Mouse (Mus musculus) activated CD4-positive, CD25-positive, alpha-beta regulatory T cell (primary cell): ENCODE measurements around the gene Cavin3. TPM values are rescaled to one million over a fixed set of nuclear protein-coding genes. Genes with fewer than 3 reads are reported as not detected.

ENCODE experiments used
- polyA plus RNA-seq, 2 experiments: library from polyadenylated mRNA; unstranded; fragments of 100-300 nt; shearing (Covaris generic); gene quantifications; one replicate each; pipeline ENCODE4 v1.2.1; 2017

Gene Cavin3
- polyA plus RNA-seq, result under 1 TPM in 1 of 2 experiments, not detected in 1; 0.31 TPM

GRCm38 (mm10) chr7:105481505-105482411, at the start of gene Cavin3:
Gene Cavin3, minus strand, starts transcription at chr7:105482300.

Other genes starting within 250 kb of the Cavin3 start
- gene Olfr688, start 194.2 kb downstream of the Cavin3 start, polyA plus RNA-seq, result not detected
- under 1 TPM in 1 of 2 experiments, not detected in 1; 0.02 TPM for gene Olfr689, start 171.1 kb downstream of the Cavin3 start, polyA plus RNA-seq
- gene Olfr690, start 148.2 kb downstream of the Cavin3 start, polyA plus RNA-seq, result under 1 TPM in 1 of 2 experiments, not detected in 1; 0.09 TPM
- not detected for gene Olfr691, start 140.0 kb downstream of the Cavin3 start, polyA plus RNA-seq
- gene Olfr692, start 114.1 kb downstream of the Cavin3 start, polyA plus RNA-seq, result not detected
- gene Gm5901, start 107.3 kb downstream of the Cavin3 start, polyA plus RNA-seq, result not detected
- 10 to 100 TPM; 18.2 to 23.4 TPM for gene Fam160a2, start 82.2 kb downstream of the Cavin3 start, polyA plus RNA-seq
- not detected for gene Cnga4, start 77.7 kb downstream of the Cavin3 start, polyA plus RNA-seq
- gene Cckbr, start 56.6 kb downstream of the Cavin3 start, polyA plus RNA-seq, result not detected
- gene Smpd1, start 72.1 kb upstream of the Cavin3 start, polyA plus RNA-seq, result 10 to 100 TPM; 31.7 to 63.8 TPM
- 1 to 10 TPM; 1.8 to 10.0 TPM for gene Apbb1, start 99.4 kb upstream of the Cavin3 start, polyA plus RNA-seq
- gene Hpx, start 117.8 kb upstream of the Cavin3 start, polyA plus RNA-seq, result under 1 TPM; 0.21 to 0.29 TPM
- gene Trim3, start 151.3 kb upstream of the Cavin3 start, polyA plus RNA-seq, result 1 to 10 TPM; 6.8 to 8.5 TPM
- 100 to 1,000 TPM; 220 to 263 TPM for gene Timm10b, start 157.8 kb upstream of the Cavin3 start, polyA plus RNA-seq
- 10 to 100 TPM; 19.6 to 26.2 TPM for gene Arfip2, start 158.1 kb upstream of the Cavin3 start, polyA plus RNA-seq
- gene Gm45799, start 158.3 kb upstream of the Cavin3 start, polyA plus RNA-seq, result 10 to 100 TPM; 10.1 to 13.8 TPM
- gene Dnhd1, start 168.5 kb upstream of the Cavin3 start, polyA plus RNA-seq, result 1 to 10 TPM; 1.4 to 1.7 TPM